Mouse (Mus musculus) lung, postnatal 0 days (tissue): Measurements from ENCODE around the gene Mfap1b. TPM values are rescaled to one million over a fixed set of nuclear protein-coding genes. Genes with fewer than 3 reads are reported as not detected.
A peak's percentile ranks its signal among the peaks of the same experiment; 100 is the strongest.

Experiments
- ATAC-seq: fragments of 200-750 bp; cut with Nextera tagmentation; 2 replicates; pipeline ENCODE4 v1.8.0; 2017; ENCODE audit warnings: moderate library complexity
- DNase-seq: peaks from one replicate; pipeline ENCODE4 v3.0.0-alpha.2; 2016; ENCODE audit warnings: low spot score
- H3K27ac ChIP-seq: fragments of 300-500 bp; sonication (generic); 2 replicates; pipeline ENCODE4 v1.5.1; 2014; ENCODE audit warnings: antibody characterized with exemption, mild to moderate bottlenecking, low read length, mixed read lengths
- H3K27me3 ChIP-seq: fragments of 300-500 bp; sonication (generic); replicated peaks from 2 replicates; pipeline ENCODE4 v1.6.1; 2014; ENCODE audit warnings: low read length, mixed read lengths; ENCODE audit not compliant: insufficient read depth
- H3K36me3 ChIP-seq: fragments of 300-500 bp; sonication (generic); 2 replicates; pipeline ENCODE4 v1.6.1; 2014; ENCODE audit warnings: low read length, mixed read lengths; ENCODE audit not compliant: insufficient read depth
- H3K4me1 ChIP-seq: fragments of 300-500 bp; sonication (generic); 2 replicates; pipeline ENCODE4 v1.6.1; 2014; ENCODE audit warnings: antibody characterized with exemption, low read depth, low read length, mixed read lengths; ENCODE audit not compliant: insufficient read depth
- H3K4me2 ChIP-seq: fragments of 300-500 bp; sonication (generic); replicated peaks from 2 replicates; pipeline ENCODE4 v1.6.1; 2014; ENCODE audit warnings: low read depth, mild to moderate bottlenecking, low read length, moderate library complexity, mixed read lengths
- H3K4me3 ChIP-seq: fragments of 300-500 bp; sonication (generic); 2 replicates; pipeline ENCODE4 v1.5.1; 2014; ENCODE audit warnings: low read depth, low read length
- H3K9ac ChIP-seq: fragments of 300-500 bp; sonication (generic); replicated peaks from 2 replicates; pipeline ENCODE4 v1.6.1; 2014; ENCODE audit warnings: low read depth, mild to moderate bottlenecking
- H3K9me3 ChIP-seq: fragments of 300-500 bp; sonication (generic); 2 replicates; pipeline ENCODE4 v1.6.1; 2016; ENCODE audit warnings: low read length, mixed read lengths
- CTCF ChIP-seq: IDR thresholded peaks from 2 replicates; pipeline ENCODE4 v1.5.1; 2016; ENCODE audit warnings: antibody characterized with exemption, mild to moderate bottlenecking
- EP300 ChIP-seq: IDR thresholded peaks from 2 replicates; pipeline ENCODE4 v1.6.1; 2016; ENCODE audit warnings: antibody characterized with exemption, mild to moderate bottlenecking, control low read depth
- WGBS: fragments of 180-500 bp; shearing (Covaris S2); extraction: QIAGEN DNeasy Blood & Tissue Kit; methylation state at CpG from one replicate; pipeline ENCODE4 v1.1.7; 2014; 5-methylcytosine and 5-hydroxymethylcytosine counted together
- polyA plus RNA-seq: library from polyadenylated mRNA; unstranded; fragments of >200 nt; fragmentation: Nextera tagmentation; extraction: Ambion mirVana; gene quantifications from 2 replicates; pipeline ENCODE4 v1.2.1, GENCODE M21; 2015

Gene Mfap1b
- polyA plus RNA-seq, 1 experiment from 2014 or later = 37.7 TPM

GRCm38 (mm10) chr2:121450093-121450492 lies 23.8 kb downstream of the Mfap1b start:
- peak overlapping the region; percentile 73 for H3K4me2 ChIP-seq
- no peaks in the 10 kb centered on the region; the same call in 1 of the 2 replicates for H3K36me3 ChIP-seq
- TF ChIP-seq EP300 (no peak), CTCF (peak; percentile 22)
- peak overlapping the region; percentile 98 for H3K9ac ChIP-seq
- DNase-seq (peak; percentile 75), ATAC-seq (no peak; the same call in 1 of the 2 replicates)
- H3K27me3 ChIP-seq = no peaks in the 10 kb centered on the region
- H3K4me3 ChIP-seq = peak overlapping the region; percentile 99
- 0 out of 2 replicates have a peak, but pooled peaks cover 2% of the 10 kb centered on the region for H3K4me1 ChIP-seq
- H3K27ac ChIP-seq = peak overlapping the region; percentile 98
- 0% methylated on average over 7 of the region's 7 CpGs for WGBS
- no peaks in the 10 kb centered on the region for H3K9me3 ChIP-seq

GRCm38 (mm10) chr2:121449545-121450011 lies 24.3 kb downstream of the Mfap1b start:
- DNase-seq = no peak
- H3K27ac ChIP-seq = peak overlapping the region; percentile 98
- peak overlapping the region; percentile 73 for H3K4me2 ChIP-seq
- no peaks in the 10 kb centered on the region for H3K9me3 ChIP-seq
- no peaks in the 10 kb centered on the region for H3K27me3 ChIP-seq
- H3K36me3 ChIP-seq = no peaks in the 10 kb centered on the region; the same call in 1 of the 2 replicates
- ATAC-seq = peak; percentile 10
- H3K4me3 ChIP-seq = peak overlapping the region; percentile 99
- peak overlapping the region; percentile 98 for H3K9ac ChIP-seq
- 2% methylated on average over 39 of the region's 54 CpGs for WGBS
- TF ChIP-seq CTCF (no peak), EP300 (no peak)
- 0 out of 2 replicates have a peak, but pooled peaks cover 2% of the 10 kb centered on the region for H3K4me1 ChIP-seq

GRCm38 (mm10) chr2:121448739-121449535 lies 24.9 kb downstream of the Mfap1b start, which contains the start of gene Serf2:
Gene Serf2, plus strand, starts transcription at chr2:121449195.
- ATAC-seq (peak; percentile 97), DNase-seq (peak; percentile 99)
- no peaks in the 10 kb centered on the region for H3K27me3 ChIP-seq
- H3K4me2 ChIP-seq = peak within 1 kb of the TSS; percentile 73
- no peaks in the 10 kb centered on the region for H3K9me3 ChIP-seq
- WGBS = 1% methylated on average over 59 of the region's 74 CpGs
- peak within 1 kb of the TSS; percentile 98 for H3K27ac ChIP-seq
- peak within 1 kb of the TSS; percentile 98 for H3K9ac ChIP-seq
- 0 out of 2 replicates have a peak, but pooled peaks cover 2% of the 10 kb centered on the region for H3K4me1 ChIP-seq
- H3K4me3 ChIP-seq = peak within 1 kb of the TSS; percentile 99
- TF ChIP-seq CTCF = no peak
- no peak for TF ChIP-seq EP300
- no peaks in the 10 kb centered on the region; the same call in 1 of the 2 replicates for H3K36me3 ChIP-seq

GRCm38 (mm10) chr2:121448136-121448535 lies 25.7 kb downstream of the Mfap1b start:
- 11% methylated on average over 9 of the region's 9 CpGs for WGBS
- no peaks in the 10 kb centered on the region for H3K9me3 ChIP-seq
- no peak for ATAC-seq
- peak overlapping the region; percentile 27; the same call in 1 of the 2 replicates for H3K9ac ChIP-seq
- peak overlapping the region; percentile 58 for H3K4me2 ChIP-seq
- DNase-seq = peak; percentile 67
- peak overlapping the region; percentile 93 for H3K27ac ChIP-seq
- 0 out of 2 replicates have a peak, but pooled peaks cover 2% of the 10 kb centered on the region for H3K4me1 ChIP-seq
- TF ChIP-seq EP300 (no peak), CTCF (peak; percentile 58)
- H3K4me3 ChIP-seq = peak overlapping the region; percentile 39
- H3K36me3 ChIP-seq = no peaks in the 10 kb centered on the region; the same call in 1 of the 2 replicates
- no peaks in the 10 kb centered on the region for H3K27me3 ChIP-seq

- H3K27me3 ChIP-seq = no peaks in the 10 kb centered on the region
- no peak for TF ChIP-seq EP300
- TF ChIP-seq CTCF = no peak
- no peak overlapping the region for H3K4me2 ChIP-seq
- no peaks in the 10 kb centered on the region for H3K9me3 ChIP-seq
- no peak for DNase-seq
- no peak for ATAC-seq
- WGBS = 79% methylated on average over 3 of the region's 3 CpGs
- H3K4me3 ChIP-seq = no peak overlapping the region
- H3K9ac ChIP-seq = no peak overlapping the region
- no peaks in the 10 kb centered on the region for H3K36me3 ChIP-seq
- H3K27ac ChIP-seq = no peak overlapping the region
- peaks cover 11% of the 10 kb centered on the region; the same call in 1 of the 2 replicates for H3K4me1 ChIP-seq
These were observed 26.9 kb downstream of the Mfap1b start for GRCm38 (mm10) chr2:121447006-121447405.

- Histone ChIP-seq H3K36me3 (no peaks in the 10 kb centered on the region), H3K9ac (no peak overlapping the region), H3K4me1 (peaks cover 15% of the 10 kb centered on the region; the same call in 1 of the 2 replicates), H3K4me2 (no peak overlapping the region), H3K27ac (no peak overlapping the region), H3K9me3 (no peaks in the 10 kb centered on the region), H3K27me3 (no peaks in the 10 kb centered on the region), H3K4me3 (no peak overlapping the region)
- DNase-seq (no peak), ATAC-seq (no peak)
- WGBS = 77% methylated on average over 4 of the region's 4 CpGs
- TF ChIP-seq EP300 (no peak), CTCF (no peak)
These were observed 27.4 kb downstream of the Mfap1b start for GRCm38 (mm10) chr2:121446506-121446905.
